Mouse (Mus musculus): Measurements from ENCODE around the gene 4930469K13Rik. TPM values are rescaled to one million over a fixed set of nuclear protein-coding genes. Genes with fewer than 3 reads are reported as not detected.

Gene 4930469K13Rik
- polyA plus RNA-seq, 1 experiment from 2014 or later = 20.7 TPM

Other genes with a start within 250 kb of the 4930469K13Rik start
- gene Kcnmb1, start 135.5 kb downstream of the 4930469K13Rik start, polyA plus RNA-seq (2015; fragmentation: Nextera tagmentation; extraction: Ambion mirVana) = 0.27 and 0.52 TPM in 2 replicates
- gene Kcnip1, start 105.4 kb downstream of the 4930469K13Rik start, polyA plus RNA-seq (2015; fragmentation: Nextera tagmentation; extraction: Ambion mirVana) = 71.3 and 75.5 TPM in 2 replicates
- gene Lcp2, start 51.6 kb downstream of the 4930469K13Rik start, polyA plus RNA-seq (2015; fragmentation: Nextera tagmentation; extraction: Ambion mirVana) = 1.5 and 1.8 TPM in 2 replicates
- not detected in 2 replicates for gene Foxi1, start 109.5 kb upstream of the 4930469K13Rik start, polyA plus RNA-seq (2015; fragmentation: Nextera tagmentation; extraction: Ambion mirVana)
- 3.5 and 3.8 TPM in 2 replicates for gene Fam196b, start 216.3 kb upstream of the 4930469K13Rik start, polyA plus RNA-seq (2015; fragmentation: Nextera tagmentation; extraction: Ambion mirVana)